Mouse (Mus musculus) heart, adult 9 months (tissue): ENCODE results near the gene Angptl2.

Experiments used
- DNase-seq, 2 experiments: peaks; one replicate each; pipeline ENCODE4 v3.0.0; 2022; ENCODE audit warnings: low spot score in 2 of 2

Angptl2 gene

GRCm38 (mm10) chr2:33269132-33269493 lies 53.2 kb downstream of the Angptl2 start:
- no peak for DNase-seq

DNA sequence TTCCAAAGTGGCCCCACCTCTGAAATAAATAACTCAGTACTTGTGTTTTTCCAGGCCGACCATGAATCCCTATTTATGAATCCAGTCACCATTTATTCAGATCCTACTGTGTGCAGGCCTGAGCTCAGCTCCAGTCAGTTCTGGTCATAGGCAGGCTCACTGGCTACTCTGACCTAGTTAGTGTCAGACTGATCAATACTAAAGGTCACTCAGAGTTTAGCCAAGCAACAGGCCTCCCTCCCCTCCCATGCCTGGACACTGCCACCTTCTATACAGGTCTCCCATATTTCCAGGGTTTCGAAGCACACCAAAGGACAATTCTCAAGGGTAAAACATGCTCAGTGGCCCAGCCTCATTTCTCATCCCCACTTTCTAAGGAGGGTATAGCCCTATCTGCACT lies 54.7 kb downstream of the Angptl2 start:
- DNase-seq, result no peak

DNA sequence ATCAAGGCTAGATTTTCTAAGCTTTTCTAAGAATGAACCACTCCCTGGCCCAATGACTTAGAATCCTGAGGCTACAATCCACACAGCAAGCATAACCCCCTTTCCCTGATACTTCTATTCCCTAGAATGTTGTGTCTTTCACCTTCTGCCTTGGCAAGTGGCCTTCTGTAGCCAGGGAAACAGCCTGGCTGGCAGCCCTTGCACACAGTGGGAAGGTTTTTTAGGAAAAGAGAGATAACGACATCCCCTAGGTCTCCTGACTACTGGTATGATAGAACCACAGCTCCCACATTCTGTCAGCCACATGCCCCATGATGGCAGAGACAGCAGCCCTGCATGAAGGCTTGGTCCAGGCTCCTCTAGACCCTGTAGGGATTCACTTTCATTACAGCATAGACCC lies 55.6 kb downstream of the Angptl2 start:
- DNase-seq, result no peak

GRCm38 (mm10) chr2:33272665-33273439 lies 57.0 kb downstream of the Angptl2 start:
- DNase-seq, result peak in 1 of 2 experiments; percentile 61

DNA sequence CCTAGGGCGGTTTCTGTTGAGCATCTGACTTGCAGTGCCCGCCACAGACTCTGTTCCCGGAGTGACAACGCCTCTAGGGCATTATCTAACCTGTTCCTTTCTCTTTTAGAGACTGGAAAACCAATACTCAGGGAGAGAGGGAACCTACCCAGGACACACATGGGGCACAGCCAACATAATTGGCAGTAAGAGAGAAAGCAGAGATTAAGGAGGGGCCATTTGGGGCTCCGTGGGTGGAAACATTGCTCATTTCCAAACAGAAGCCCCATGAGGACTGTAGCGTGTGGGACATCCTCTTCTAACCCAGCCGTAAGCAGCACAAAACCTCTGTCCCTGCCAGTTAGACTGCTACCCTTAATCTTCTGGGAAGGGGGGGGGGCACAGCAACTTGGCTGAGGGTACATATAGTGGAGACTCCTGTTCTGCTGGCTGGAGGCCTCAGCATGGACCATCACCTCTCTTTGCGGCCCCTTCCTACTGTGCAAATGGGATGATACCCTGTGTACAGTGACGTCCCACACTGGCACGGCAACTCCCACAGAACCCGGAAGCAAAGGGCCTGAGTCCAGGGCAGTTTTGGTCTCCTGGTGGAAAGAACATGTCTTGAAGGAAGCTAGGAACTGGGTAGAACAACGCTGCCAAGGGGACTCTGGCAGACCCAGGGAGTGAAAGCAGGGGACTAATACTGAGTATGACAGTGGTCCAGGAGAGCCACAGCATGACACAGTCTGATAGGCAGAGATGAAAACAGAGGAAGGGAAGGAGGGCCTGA lies 59.0 kb downstream of the Angptl2 start:
- peak in 1 of 2 experiments; percentile 60 for DNase-seq

GRCm38 (mm10) chr2:33279758-33280157 lies 63.9 kb downstream of the Angptl2 start:
- DNase-seq, result no peak

- DNase-seq, result no peak
Observed at GRCm38 (mm10) chr2:33280525-33280924, 64.7 kb downstream of the Angptl2 start.

GRCm38 (mm10) chr2:33281807-33282206 lies 65.9 kb downstream of the Angptl2 start:
- no peak for DNase-seq

DNA sequence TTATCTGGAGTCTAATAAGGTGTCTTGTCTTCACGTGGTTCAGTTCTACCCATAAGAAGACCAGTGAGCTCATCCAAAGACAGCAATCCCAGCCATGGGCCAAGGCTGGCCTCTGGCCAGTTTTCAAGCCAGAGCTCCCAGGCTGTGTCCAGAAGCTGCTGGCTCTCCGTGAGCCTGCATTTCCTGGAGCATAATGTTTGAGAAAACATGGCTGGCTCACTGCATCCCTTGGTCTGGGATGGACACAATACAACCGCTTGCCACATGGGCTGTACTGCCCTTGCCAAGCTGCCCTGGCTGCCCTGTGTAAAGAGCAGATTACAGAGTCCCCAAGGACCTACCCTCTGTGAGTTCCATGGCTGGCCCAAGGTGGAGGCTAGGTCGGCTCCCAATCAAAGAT lies 67.0 kb downstream of the Angptl2 start:
- peak; percentile 78 to 82 for DNase-seq

DNA sequence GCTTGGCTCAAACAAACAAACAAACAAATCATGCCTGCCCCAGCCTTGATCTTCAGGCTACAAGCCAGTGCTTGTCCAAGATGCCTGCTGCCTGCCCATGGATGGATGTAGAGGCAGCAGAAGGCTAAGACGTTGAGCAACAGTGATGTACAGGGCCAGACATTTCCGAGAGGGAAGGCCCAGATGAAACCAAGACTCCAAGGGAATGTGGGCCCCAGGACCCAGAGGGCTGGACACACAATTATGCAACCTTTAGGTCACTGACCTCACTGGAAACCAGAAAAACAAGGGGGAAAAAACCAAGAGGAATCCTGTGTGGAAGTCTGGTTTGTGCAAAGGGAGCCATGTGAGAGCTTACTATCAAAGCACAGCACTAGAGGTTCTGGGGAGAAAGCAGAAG lies 67.8 kb downstream of the Angptl2 start:
- peak; percentile 61 to 68 for DNase-seq

DNA sequence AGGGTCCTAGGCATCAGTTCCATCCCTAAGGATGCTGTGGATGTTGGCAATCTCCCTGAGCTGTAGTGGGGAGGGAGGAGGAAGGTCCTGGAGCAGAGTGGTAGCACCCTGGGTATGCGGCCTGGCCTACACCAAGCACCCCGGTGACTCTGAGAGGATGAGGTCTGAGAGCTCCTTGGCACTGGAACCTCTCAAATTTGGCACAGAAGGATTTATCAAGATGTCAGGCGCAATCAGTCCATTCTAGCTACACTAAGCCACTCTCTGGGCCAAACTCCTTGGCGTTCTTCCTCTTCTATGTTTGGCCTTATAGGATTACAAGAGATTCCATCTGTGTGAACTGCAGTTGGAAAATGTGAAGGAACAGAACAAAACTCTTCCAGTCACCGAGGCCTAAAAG lies 73.0 kb downstream of the Angptl2 start:
- no peak for DNase-seq

DNA sequence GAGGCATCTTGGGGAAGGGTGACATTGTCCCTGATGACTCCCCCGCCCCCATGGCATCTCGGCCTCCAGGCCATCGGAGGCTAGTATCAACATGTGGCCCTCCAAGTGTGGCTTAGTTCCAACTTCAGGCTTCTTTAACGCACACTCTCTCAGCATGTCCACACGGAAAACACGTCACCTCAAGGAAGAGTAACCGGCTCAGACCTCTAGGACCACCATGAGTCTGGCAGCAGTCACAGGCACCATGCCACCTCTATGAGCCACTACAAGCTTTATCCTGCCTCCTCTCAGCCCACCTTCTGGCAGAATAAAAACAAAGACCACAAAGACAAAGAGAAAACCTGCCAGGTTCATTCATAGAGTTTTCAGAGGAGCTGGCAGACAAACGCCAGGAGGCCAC lies 74.6 kb downstream of the Angptl2 start:
- DNase-seq, result no peak

GRCm38 (mm10) chr2:33292057-33292456 lies 76.2 kb downstream of the Angptl2 start:
- no peak for DNase-seq

- DNase-seq, result no peak
Observed at GRCm38 (mm10) chr2:33295115-33295514, 79.2 kb downstream of the Angptl2 start.
